Mouse (Mus musculus): ENCODE measurements around the gene Cd209f.
"Not testable (repeated sequence)": the region's sequence is repeated elsewhere in the genome, so short reads cannot be mapped to it uniquely, and the experiment has no call there.

The Cd209f gene

GRCm38 (mm10) chr8:4105735-4106134, at the start of gene Cd209f:
Gene Cd209f, minus strand, starts transcription at chr8:4105835.
- not testable (repeated sequence) for DNase-seq

- no peak for DNase-seq
Measured at GRCm38 (mm10) chr8:4154878-4155277, 49.2 kb upstream of the Cd209f start.

- DNase-seq: no peak
Measured at GRCm38 (mm10) chr8:4147272-4147671, 41.6 kb upstream of the Cd209f start.

- DNase-seq: peak; percentile 35
Measured at GRCm38 (mm10) chr8:4141721-4142120, 36.1 kb upstream of the Cd209f start.

- peak; percentile 86 for DNase-seq
Measured at GRCm38 (mm10) chr8:4139660-4140646, 34.3 kb upstream of the Cd209f start.

GRCm38 (mm10) chr8:4133798-4134197, 28.2 kb upstream of the Cd209f start, which contains the start of gene Cd209g:
Gene Cd209g, plus strand, starts transcription at chr8:4134098.
- no peak for DNase-seq

- DNase-seq: not testable (repeated sequence)
Measured at GRCm38 (mm10) chr8:4088514-4088913, 17.1 kb downstream of the Cd209f start.

GRCm38 (mm10) chr8:4087180-4087722, 18.4 kb downstream of the Cd209f start:
- not testable (repeated sequence) for DNase-seq

All from embryo, embryonic 11 days (tissue).